Mouse (Mus musculus) granulocyte monocyte progenitor cell, adult 5-6 weeks (primary cell): ENCODE data around the gene Nol9. TPM values are rescaled to one million over a fixed set of nuclear protein-coding genes. Genes with fewer than 3 reads are reported as not detected.

Source experiments
- total RNA-seq, 2 experiments: library from RNA; stranded (forward) in 1 of 2; stranded (reverse) in 1 of 2; fragments of 200-712, 200-1000 nt in 1 of 2; fragments of >200 nt in 1 of 2; fragmentation: Nextera tagmentation in 1 of 2; gene quantifications; 2 replicates each; pipeline ENCODE4 v1.2.3; 2014 to 2017

The Nol9 gene
- total RNA-seq, 2 experiments from 2014 or later, result 33.7 to 40.0 TPM

Other genes starting within 250 kb of the Nol9 start
- 35.5 and 75.7 TPM in 2 replicates for gene Camta1, start 177.4 kb upstream of the Nol9 start, total RNA-seq (2014; fragmentation: Nextera tagmentation)
- gene Camta1, start 177.4 kb upstream of the Nol9 start, total RNA-seq (2017), result 18.5 and 31.9 TPM in 2 replicates
- gene Dnajc11, start 105.6 kb upstream of the Nol9 start, total RNA-seq (2014; fragmentation: Nextera tagmentation), result 73.5 and 77.5 TPM in 2 replicates
- gene Dnajc11, start 105.6 kb upstream of the Nol9 start, total RNA-seq (2017), result 57.8 and 71.2 TPM in 2 replicates
- gene Thap3, start 50.3 kb upstream of the Nol9 start, total RNA-seq (2014; fragmentation: Nextera tagmentation), result 10.4 and 14.0 TPM in 2 replicates
- 4.9 and 10.8 TPM in 2 replicates for gene Thap3, start 50.3 kb upstream of the Nol9 start, total RNA-seq (2017)
- gene Phf13, start 43.1 kb upstream of the Nol9 start, total RNA-seq (2014; fragmentation: Nextera tagmentation), result 1.4 and 5.7 TPM in 2 replicates
- 2.1 and 2.4 TPM in 2 replicates for gene Phf13, start 43.1 kb upstream of the Nol9 start, total RNA-seq (2017)
- 9.8 and 11.6 TPM in 2 replicates for gene Klhl21, start 30.5 kb upstream of the Nol9 start, total RNA-seq (2014; fragmentation: Nextera tagmentation)
- gene Klhl21, start 30.5 kb upstream of the Nol9 start, total RNA-seq (2017), result 4.3 and 6.3 TPM in 2 replicates
- 9.2 and 15.7 TPM in 2 replicates for gene Zbtb48, start 11.7 kb upstream of the Nol9 start, total RNA-seq (2014; fragmentation: Nextera tagmentation)
- gene Zbtb48, start 11.7 kb upstream of the Nol9 start, total RNA-seq (2017), result 5.2 and 10.3 TPM in 2 replicates
- 1.6 and 3.2 TPM in 2 replicates for gene Tas1r1, start 753 bp upstream of the Nol9 start, total RNA-seq (2014; fragmentation: Nextera tagmentation)
- 1.0 and 2.6 TPM in 2 replicates for gene Tas1r1, start 753 bp upstream of the Nol9 start, total RNA-seq (2017)
- gene Plekhg5, start 33.2 kb downstream of the Nol9 start, total RNA-seq (2014; fragmentation: Nextera tagmentation), result 0.34 and 7.6 TPM in 2 replicates
- gene Plekhg5, start 33.2 kb downstream of the Nol9 start, total RNA-seq (2017), result 1.8 and 2.2 TPM in 2 replicates
- gene Tnfrsf25, start 76.6 kb downstream of the Nol9 start, total RNA-seq (2014; fragmentation: Nextera tagmentation), result not detected in 2 replicates
- 1.6 TPM in 1 of 2 replicates, not detected in the other for gene Tnfrsf25, start 76.6 kb downstream of the Nol9 start, total RNA-seq (2017)
- 1.8 TPM in 1 of 2 replicates, not detected in the other for gene Espn, start 113.0 kb downstream of the Nol9 start, total RNA-seq (2014; fragmentation: Nextera tagmentation)
- 0.43 TPM in 1 of 2 replicates, not detected in the other for gene Espn, start 113.0 kb downstream of the Nol9 start, total RNA-seq (2017)
- gene Hes2, start 119.5 kb downstream of the Nol9 start, total RNA-seq (2014; fragmentation: Nextera tagmentation), result not detected in 2 replicates
- not detected in 2 replicates for gene Hes2, start 119.5 kb downstream of the Nol9 start, total RNA-seq (2017)
- 124 and 134 TPM in 2 replicates for gene Acot7, start 138.8 kb downstream of the Nol9 start, total RNA-seq (2014; fragmentation: Nextera tagmentation)
- 79.4 and 89.5 TPM in 2 replicates for gene Acot7, start 138.8 kb downstream of the Nol9 start, total RNA-seq (2017)
- gene Gpr153, start 234.9 kb downstream of the Nol9 start, total RNA-seq (2014; fragmentation: Nextera tagmentation), result not detected in 2 replicates
- not detected in 2 replicates for gene Gpr153, start 234.9 kb downstream of the Nol9 start, total RNA-seq (2017)